Mouse (Mus musculus): ENCODE results near the gene Tef.

Gene Tef

DNA sequence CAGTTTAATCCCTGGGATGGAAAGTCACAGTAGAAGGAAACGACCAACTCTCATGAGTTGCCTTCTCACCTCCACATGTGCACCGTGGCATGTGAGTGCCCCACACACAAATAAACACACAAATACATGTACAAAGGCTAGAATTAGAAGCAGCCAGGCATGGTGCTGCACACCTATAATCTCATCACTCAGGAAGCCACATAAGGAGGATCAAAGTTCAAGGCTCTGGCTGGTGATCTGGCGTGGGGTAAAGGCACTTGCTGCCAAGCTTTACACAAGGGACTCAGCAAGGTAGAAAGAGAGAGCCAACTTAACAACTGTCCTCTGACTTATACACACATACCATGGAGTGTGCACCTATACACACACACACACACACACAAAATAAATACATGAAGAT is 1.8 kb upstream of the Tef start:
- no peak for DNase-seq

DNA sequence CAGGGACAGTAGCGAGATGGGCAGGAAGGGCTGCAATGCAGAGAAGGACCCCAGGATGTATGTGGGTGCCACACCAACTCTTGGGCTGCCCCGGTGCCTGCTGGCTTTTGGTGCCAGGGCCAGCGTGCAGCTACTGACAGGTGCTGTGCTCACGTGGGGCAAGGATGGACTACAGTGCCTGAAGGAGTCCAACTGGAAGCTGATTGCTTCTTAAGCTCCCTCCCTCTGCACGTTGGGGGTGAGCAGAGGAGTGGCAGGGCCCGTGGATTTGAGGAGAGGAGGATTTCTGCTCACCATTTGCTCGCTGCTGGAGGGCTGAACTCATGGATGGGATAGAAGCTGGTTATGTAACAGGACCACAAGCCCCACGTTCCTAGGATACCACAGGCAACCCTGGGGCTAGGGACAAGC is 725 bp downstream of the Tef start:
- peak; percentile 68 to 76 for DNase-seq

DNA sequence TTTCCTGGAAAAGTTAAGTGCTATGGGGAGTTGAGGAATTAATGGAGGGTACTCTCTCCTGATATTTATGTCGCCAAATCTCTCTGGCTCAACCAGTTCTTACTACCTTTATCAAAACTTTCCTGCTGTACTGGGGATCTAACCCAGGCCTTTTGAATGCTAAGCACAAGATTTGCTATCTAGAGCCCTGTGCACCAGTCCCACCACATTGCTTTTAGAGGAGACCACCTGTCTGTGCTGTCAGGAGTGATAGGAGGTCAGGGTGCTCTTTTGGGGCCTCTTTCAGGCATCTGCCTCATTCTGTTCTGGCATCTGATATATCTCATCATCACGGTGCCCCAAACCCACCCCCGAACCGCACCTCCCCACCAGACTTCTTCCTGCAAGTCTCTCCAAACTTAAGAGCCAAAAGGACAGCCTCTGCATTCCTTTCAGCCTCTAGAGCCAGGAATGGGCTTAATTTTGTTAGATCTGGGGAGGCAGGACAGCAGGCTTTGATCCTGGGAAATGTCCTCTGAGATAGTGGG is 1.3 kb downstream of the Tef start:
- DNase-seq: no peak

DNA sequence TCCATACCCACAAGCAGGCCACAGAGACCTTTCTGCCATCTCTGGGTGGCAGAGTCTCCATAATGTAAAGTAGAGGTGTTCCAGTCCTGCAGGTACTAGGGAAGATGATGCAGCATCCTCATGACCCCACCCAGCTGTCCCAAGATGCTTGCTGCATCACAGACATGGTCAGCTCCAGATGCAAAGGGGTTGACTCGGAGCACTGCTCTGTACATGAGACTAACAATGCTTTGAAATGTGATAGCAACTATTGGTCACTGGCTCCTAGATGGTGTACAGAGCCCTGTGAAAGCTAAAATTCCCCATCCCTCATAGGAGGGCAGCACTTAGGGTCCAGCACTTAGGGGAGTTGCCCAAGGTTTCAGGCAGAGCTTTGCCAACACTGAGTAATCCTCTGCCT is 2.0 kb downstream of the Tef start:
- DNase-seq: no peak

DNA sequence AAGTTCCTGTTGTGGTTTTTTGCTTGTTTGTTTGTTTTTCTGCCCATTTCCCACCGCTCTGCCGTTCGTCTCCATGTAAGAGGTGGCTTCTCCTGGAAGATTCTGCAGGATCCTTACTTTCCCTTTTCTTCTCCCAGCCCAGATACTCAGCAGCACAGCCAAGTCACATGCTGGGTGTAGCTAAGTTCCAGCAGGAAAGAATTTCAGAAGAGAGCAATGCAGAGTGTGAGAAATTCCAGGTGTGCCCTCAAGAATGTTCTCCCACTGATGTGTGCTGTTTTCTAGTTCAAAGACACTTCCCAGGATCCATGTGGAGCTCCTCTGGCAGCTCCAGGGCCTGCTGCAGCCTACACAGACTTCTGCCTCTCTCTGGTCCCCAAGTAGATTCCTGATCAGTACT is 2.7 kb downstream of the Tef start:
- peak; percentile 57 to 58 for DNase-seq

DNA sequence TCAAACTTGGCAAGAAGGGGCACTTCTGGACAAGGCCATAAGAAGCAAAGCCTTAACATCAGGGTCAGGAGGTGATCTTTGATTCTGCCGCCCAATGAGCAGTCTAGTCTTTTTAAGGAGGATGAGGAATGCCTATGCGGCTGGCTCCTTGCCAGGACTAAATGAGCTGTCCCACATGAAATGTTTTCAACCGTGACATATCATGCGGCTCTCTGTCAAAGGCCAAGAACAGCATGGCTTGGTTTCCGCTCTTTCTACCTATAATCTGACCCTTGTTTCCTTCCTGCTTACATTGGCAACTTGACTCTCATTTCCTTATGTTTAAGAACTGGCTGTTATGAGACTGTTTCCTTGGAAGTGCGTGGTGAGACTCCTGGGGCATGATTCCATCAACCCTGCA is 3.4 kb downstream of the Tef start:
- DNase-seq: peak; percentile 56 to 66

DNA sequence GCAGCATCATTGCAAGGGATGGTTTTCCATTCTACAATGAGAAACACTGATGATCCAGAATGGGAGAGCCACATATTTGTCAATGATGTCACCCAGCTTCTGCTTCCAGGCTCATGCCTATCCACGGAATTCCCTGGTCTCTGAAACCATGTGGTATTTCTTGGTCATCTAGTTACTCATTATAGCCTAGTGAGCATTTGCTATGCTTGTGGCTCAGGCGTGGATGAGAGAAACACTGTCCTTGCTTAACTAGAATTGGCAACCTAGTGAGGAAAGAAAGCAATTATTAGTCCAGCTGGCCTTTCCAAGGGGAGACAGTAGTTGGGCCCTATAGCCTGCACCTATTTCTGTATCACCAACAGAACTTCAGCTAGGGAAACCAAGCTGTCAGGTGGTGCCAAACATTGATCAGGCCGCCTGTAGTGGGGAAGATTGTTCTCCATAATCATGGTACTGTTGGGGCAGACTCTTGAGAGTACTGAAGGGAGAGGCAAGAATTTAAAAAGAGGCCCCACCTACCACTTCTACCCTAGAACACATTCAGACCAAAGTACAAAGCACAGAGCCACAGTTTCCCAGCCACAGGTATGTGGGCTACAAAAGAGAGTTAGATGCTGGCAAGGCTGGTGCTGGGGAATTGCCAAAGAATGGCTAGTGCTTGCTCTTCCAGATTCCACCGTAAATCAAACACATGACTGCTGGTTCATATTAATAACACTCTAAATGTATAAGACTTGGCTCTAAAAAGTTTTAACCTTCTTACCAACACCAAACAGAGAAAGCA is 4.6 kb downstream of the Tef start:
- DNase-seq: peak; percentile 87 to 90

DNA sequence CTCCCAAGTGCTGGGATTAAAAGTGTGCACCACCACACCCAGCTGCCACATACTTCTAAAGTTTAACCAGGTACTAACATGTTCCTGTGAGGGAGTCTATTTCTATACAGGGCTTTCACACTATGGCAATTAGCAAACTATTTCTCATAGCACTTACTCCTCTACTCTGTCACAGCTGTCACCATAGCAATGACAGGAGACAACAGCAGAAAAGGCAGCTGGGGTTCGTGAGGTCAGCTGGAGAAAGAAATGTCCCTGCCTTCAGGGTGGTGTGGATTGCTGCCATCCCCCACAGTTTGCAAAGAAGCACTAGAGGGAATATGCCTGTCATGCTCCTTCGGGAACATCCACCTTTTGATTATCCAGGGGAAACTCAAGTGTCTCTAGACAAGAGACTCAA is 6.6 kb downstream of the Tef start:
- no peak for DNase-seq

DNA sequence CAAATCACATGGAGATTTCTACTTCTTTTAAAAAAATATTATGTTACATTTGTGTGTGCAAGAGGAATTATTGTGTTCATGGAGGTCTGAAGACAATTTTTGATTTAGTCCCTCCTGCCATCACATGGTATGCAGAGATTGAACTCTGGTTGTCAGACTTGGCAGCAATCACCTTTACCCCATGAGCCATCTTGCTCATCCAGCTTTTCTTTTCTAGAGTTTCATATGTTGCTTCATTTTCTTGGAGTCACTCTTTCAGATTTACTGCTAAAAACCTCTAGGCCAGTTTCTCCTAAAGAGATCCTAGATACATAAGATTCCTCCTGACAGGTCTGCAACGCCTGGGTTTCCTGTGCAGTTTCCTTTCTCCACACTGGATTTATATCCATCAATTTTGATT is 7.3 kb downstream of the Tef start:
- no peak for DNase-seq

DNA sequence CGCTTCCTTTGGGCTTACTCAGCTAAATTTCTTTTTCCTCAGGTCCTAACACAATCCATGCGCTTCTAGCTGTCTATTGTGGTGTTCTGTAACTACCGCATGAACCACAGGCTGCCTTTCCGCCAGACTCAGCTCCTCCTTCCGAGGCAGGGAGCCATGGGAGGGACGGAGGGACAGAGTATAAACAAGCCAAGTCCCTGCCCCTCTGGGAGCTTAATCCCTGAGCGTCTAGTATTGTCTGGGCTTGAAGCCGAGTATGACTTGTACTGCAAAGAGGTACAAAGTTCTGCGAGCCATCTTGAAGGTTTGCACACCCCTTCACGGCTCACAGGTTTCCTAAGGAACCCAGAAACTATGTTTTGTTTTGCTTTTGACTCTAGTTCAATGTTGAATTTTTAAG is 7.9 kb downstream of the Tef start:
- peak; percentile 94 to 97 for DNase-seq

DNA sequence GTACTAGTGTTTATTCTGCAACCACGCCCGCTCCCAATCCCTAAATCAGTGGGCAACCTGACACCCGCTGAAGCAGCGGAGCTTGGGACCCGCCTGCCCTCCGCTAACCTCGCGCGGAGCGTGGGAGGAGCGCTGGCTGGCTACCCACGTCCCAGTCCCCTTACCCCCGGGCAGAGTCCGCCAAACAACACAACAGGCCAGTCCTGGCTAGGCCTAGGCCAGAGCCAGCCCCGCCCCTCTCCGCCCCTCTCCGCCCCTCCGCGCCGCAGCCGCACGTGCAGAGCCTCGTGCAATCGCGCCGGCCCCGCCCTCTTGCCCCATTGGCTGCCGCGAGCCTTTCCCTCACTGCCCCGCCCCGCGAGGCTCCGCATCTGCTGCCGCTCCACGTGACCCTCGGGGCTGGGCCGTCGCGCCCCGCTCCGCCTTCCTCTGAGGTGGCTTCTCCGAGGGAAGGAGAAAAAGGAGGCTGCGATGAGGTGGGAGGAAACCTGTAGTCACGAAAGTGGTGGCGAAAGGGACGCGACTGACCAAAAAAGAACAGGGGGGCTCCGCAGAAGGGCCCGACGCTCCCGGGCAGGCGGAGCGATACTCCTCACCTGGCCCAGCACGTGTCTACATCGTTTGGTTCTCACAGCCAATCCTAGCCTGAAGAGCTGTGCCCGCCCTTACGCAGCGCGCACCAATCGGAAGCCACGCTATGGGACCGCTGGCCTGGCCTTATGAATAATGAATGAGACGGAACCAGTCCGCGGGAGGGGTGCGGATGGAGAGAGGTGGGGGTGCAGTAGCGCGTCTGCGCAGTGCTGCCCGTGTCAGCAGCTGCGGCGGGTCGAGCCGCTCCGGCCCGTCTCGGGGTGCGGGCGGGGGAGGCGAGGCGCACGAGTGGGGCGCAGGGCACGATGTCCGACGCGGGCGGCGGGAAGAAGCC is 8.7 kb downstream of the Tef start:
- DNase-seq: peak; percentile 98

DNA sequence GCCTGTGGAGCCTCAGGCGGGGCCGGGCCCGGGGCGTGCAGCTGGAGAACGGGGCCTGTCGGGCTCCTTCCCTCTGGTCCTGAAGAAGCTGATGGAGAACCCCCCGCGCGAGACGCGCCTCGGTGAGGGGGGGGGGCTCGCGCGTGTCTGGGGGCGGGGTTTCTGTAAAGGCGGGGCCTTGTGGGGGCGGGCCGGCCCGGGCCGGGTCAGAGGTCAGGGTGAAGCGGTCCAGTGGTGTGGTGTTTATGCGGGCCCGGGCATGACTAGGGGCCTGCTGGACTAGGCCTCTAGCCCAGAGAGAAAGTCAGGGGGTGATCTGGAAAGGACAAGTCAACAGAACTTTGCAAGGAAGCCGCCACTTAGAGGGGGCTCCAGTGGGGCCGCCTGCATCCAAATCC is 9.4 kb downstream of the Tef start:
- DNase-seq: no peak

DNA sequence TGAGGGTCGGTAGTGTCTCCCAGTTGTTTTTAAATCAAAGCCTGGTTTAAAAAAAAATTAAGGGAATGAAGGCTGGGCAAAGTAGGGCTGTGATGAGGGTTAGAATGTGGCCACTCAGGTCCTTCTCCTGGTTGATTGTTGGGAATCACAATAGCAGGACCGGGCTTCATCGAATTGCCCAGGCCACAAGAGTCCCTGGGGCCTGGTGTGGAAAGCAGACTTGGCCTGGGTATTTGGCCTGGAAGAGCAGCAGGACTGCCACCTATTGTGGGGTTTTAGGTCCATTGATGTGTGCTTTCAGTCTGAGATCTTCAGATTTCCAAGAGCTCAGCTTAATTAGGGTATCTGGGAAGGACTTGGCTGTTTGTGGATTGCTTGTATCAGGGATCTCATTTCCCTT is 10.1 kb downstream of the Tef start:
- DNase-seq: no peak

DNA sequence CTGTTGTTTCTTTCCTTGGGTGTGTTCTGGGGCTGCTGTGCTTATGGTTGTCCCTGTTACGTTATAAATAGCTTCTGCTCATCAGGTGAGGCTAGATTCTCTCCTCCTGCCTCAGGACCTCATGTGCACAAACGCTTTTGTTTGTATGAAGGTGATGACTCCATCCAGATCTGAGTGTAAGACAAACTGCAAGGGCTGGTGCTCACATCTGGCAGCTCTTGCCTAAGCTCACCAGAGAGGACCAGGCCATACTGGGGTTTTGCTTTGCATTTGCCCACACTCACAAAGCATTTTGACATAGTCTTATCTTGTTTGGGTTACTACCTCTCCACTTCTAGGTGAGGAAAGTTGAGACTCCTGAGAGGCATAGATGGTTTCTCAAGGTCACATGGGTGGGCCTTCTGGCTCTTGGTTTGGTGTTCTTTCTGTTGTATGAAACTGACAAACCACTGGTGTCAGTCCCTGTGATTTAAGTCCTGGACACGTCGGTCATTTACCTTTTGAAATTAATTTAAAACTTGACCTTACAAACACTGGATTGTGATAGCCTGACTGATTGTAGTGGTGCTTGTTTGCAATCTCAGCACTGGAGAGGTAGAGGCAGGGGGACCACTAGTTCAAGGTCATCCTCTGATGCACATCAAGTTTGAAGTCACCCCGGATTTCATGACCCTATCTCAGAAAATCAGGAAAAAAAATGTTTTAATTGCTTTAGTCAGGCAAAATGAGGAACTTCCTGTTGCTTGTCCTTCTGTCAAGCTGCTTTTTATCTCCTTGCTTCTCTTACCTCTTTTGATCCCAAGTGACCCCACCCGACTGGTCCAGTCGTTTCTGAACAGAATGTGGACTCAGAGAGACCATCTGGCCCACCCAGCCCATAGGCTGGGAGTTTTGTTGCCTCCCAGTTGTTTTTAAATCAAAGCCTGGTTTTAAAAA is 10.7 kb downstream of the Tef start:
- no peak for DNase-seq

DNA sequence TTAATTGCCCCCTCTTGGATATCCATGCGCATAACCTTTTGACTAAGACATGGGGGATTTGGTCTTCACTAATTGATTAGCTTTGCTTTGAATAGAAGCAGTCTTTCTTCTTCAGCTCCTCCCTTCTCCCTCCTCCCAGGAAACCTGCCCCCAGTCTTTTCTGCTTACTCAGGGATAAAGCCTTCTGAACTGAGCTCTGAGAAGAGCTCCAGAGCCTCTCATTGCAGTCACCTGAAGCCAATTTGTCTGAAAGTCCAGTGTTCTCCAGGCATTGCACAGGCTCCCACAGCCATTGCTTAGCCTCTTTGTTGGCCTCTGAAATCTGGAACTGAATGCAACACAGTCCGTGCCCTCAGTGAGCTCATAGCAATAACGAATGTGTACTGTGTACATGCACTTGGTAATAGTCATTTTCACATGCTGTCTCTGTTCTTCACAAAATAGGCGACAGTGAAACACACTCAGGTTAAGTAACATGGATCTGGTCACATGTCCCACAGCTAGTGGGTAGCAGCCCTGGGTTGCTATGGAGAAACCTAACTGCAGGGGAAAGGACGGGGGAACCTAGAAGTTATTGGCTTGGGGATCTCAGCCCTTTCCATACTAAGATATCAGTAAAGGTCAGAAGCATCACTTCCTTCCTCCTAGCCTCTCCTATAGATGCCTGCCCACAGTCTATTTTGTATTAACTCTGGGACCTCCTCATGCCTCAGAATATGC is 11.9 kb downstream of the Tef start:
- DNase-seq: no peak

DNA sequence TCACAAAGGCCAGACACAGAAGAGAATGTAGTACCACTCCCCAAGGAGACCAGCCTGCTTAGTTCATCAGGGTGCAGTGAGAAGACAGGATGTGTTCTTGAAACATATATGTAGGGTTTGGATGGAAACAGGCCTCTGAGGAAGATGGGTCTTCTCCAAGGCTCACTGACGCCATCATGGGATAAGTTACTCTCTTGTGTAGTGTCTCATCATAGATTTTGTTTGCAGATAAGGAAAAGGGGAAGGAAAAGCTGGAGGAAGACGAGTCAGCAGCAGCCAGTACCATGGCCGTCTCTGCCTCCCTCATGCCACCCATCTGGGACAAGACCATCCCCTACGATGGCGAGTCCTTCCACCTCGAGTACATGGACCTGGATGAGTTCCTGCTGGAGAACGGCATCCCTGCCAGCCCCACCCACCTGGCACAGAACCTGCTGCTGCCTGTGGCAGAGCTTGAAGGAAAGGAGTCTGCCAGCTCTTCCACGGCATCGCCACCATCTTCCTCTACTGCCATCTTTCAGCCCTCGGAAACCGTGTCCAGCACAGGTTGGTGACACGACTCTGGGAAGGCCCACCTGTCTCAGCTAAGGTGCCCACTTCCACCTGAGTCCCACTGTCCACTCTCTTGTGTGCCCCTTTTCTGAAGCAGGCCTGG is 12.6 kb downstream of the Tef start:
- DNase-seq: no peak

DNA sequence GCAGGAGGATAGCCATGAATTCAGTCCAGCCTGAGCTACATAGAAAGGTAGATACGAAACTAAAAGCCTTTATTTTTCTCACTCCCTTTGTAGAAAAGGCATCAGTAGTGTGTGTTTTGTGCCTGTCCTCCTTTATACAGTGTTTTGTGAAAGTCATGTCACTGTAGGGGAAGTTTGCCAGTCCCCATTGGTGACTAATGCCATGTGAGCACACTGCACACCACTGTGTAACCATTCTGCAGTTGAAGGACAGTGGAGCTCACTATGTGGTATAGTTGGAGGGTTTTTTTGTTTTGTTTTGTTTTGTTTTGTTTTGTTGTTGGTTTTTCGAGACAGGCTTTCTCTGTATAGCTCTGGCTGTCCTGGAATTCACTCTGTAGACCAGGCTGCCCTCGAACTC is 16.2 kb downstream of the Tef start:
- DNase-seq: no peak

DNA sequence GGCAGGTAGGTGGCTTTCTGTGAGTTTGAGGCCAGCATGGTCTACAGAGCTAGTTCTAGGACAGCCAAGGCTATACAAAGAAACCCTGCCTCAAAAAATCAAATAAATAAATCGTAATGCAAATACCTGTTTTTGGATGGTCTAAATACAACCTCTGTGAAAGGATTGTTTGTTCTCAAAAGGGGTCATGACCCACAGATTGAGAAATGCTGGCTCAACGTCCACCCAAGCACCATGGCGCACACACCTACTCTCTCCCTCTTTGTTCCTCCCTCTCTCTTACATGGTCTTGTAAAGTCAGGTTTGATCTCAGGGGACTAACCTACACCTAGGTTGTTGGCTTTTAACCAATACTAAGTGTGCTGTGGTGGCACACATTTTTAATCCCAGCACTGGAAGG is 20.4 kb downstream of the Tef start:
- no peak for DNase-seq

DNA sequence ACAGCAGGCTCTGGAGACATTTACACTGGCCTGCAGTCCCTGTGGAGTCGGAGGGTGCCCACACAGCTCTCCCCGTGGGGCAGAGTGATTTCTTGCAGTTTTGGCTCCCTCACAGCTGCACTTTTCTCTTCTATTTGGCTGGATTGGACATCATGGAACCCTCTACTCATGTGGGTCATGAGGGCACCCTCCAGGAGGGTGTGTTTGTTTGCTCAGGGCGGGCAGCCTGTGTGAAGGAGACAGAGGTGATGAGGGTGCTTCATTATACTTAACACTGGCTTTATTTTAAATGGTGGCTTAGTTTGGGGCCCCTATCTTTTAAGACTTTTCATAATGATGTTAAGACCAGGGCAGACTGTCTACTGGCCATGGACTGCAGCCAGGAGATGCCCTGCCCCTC is 22.6 kb downstream of the Tef start:
- DNase-seq: peak in 1 of 2 experiments; percentile 60

DNA sequence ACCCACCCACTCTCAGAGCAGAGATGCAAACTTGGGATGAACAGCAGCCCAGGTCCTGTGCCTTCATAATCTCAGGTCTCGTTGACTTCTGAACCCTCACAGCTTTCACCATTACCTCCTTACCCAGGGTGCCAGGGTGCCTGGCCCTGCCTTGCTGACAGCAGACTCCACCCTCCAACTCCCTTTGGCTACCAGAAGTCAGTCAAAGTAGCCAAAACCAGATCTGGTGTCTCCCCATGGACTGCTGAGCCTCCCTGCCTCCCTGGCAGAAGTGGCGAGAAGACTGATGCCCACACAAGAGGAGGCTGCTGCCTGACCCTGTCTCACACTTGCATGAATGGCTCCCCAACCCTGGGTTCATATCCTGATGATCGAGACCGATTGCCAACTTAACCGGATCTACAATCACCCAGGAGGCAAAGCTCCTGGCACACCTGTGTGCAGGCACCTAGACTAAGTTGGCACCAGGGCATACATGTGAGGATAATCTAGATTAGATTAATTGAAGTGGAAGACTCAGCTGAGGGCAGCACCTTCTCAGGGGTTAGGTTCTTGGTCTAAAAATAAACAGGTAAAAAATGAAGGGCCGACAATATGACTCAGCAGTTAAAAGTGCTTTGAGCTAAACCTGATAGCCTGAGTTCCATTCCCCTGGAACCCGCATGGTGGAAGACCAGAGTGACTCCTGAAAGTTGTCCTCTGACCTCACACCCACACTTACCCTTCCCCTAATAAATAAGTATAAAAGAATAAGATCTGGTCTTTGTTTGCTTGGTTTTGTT is 26.4 kb downstream of the Tef start:
- no peak for DNase-seq

DNA sequence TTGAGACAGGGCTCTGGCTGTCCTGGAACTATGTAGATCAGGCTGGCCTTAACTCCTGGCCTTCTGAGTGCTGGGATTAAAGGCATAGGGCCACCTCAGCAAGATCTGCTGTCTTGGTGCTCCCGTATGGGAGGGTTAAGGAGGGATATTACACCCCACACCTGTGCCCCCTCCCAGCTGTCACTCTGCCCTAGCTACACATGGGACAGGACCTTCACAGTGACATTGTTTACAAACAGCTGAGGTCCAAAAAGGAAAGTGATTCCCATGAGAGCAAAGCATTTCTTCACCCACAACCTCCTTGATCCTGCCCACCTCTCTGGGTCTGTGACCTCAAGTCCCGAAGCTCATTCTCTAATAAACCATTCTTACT is 27.0 kb downstream of the Tef start:
- no peak for DNase-seq

All from lung, adult 18-20 months (tissue).